Mouse (Mus musculus): ENCODE measurements around the gene Gm20671. TPM values are rescaled to one million over a fixed set of nuclear protein-coding genes. Genes with fewer than 3 reads are reported as not detected.

Gene Gm20671
- not detected for polyA plus RNA-seq (2014; fragmentation: Illumina TruSeq; extraction: RNeasy Lipid Tissue Mini Kit (QIAGEN cat#74804); ENCODE audit: low read depth, low replicate concordance)

GRCm38 (mm10) chr5:32827009-32827408 is at the start of gene Gm20671:
Gm20671 (minus strand) TSS chr5:32827109.

GRCm38 (mm10) chr5:32863253-32864228 is 36.6 kb upstream of the Gm20671 start, which contains the start of gene Depdc5:
Depdc5 (plus strand) TSS chr5:32863701.

GRCm38 (mm10) chr5:32853731-32854507 is 27.0 kb upstream of the Gm20671 start, which contains the start of gene Prr14l:
Prr14l (minus strand) TSS chr5:32854256.

GRCm38 (mm10) chr5:32785313-32785915 is 41.5 kb downstream of the Gm20671 start, which contains the start of gene Pisd:
Pisd (minus strand) TSS chr5:32785646.

Other genes with a start within 250 kb of the Gm20671 start
- 15.1 TPM for gene Yes1, start 215.9 kb downstream of the Gm20671 start, polyA plus RNA-seq (2014; fragmentation: Illumina TruSeq; extraction: RNeasy Lipid Tissue Mini Kit (QIAGEN cat#74804); ENCODE audit: low read depth, low replicate concordance)
- 82.0 TPM for gene Pisd, start 41.5 kb downstream of the Gm20671 start, polyA plus RNA-seq (2014; fragmentation: Illumina TruSeq; extraction: RNeasy Lipid Tissue Mini Kit (QIAGEN cat#74804); ENCODE audit: low read depth, low replicate concordance)
- 7.6 TPM for gene Prr14l, start 27.1 kb upstream of the Gm20671 start, polyA plus RNA-seq (2014; fragmentation: Illumina TruSeq; extraction: RNeasy Lipid Tissue Mini Kit (QIAGEN cat#74804); ENCODE audit: low read depth, low replicate concordance)
- 13.4 TPM for gene Depdc5, start 36.6 kb upstream of the Gm20671 start, polyA plus RNA-seq (2014; fragmentation: Illumina TruSeq; extraction: RNeasy Lipid Tissue Mini Kit (QIAGEN cat#74804); ENCODE audit: low read depth, low replicate concordance)
- 132 TPM for gene Ywhah, start 191.7 kb upstream of the Gm20671 start, polyA plus RNA-seq (2014; fragmentation: Illumina TruSeq; extraction: RNeasy Lipid Tissue Mini Kit (QIAGEN cat#74804); ENCODE audit: low read depth, low replicate concordance)

Data from adipose tissue, adult 10 weeks (tissue).